Mouse (Mus musculus): ENCODE data around the gene Cped1. TPM values are rescaled to one million over a fixed set of nuclear protein-coding genes. Genes with fewer than 3 reads are reported as not detected.
"Not testable (repeated sequence)": the region's sequence is repeated elsewhere in the genome, so short reads cannot be mapped to it uniquely, and the experiment has no call there.

Cped1 gene
- total RNA-seq, 2 experiments from 2014 or later, result 3.0 to 3.5 TPM

DNA sequence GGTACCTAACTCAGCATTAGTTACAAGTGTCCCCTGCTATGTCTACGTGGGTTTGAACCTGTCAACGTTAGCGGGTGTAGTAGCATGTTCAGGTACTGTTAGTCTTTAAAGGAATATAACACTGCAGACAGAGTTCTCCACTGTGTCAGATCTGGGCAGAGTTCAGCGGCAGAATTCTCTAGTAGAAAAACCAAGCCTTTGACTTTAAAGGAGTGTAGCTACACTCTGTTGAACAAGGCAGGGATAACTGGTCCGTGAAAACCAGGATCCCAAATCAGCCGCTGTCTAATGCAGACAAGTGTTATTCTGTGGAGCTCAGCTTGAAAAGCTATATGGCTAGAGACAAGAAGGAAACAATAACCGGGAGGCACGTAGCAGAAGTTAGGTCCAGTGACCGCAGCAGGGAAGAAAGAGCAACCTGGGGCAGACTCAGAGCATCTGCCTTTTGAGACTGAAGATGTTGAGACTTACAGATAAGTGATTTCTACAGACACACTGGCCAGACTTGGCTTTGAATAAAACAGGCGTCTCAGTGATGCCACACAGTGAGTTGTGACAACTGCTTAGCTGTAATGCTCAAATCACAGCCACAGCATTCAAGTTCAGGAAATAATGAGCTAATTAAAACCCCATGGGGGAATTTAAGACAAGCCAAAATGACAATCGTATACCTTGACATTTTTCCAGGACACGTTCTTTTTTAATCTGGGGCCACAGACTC lies 219.5 kb downstream of the Cped1 start:
- intact Hi-C loops (cut with DNase I), result no loop called here
- DNase-seq (ENCODE audit: low spot score in 2 of 2), result no peak

- DNase-seq (ENCODE audit: low spot score in 2 of 2), result no peak
- intact Hi-C loops (cut with DNase I), result no loop called here
Measured at GRCm38 (mm10) chr6:22205751-22206121, 220.0 kb downstream of the Cped1 start.

DNA sequence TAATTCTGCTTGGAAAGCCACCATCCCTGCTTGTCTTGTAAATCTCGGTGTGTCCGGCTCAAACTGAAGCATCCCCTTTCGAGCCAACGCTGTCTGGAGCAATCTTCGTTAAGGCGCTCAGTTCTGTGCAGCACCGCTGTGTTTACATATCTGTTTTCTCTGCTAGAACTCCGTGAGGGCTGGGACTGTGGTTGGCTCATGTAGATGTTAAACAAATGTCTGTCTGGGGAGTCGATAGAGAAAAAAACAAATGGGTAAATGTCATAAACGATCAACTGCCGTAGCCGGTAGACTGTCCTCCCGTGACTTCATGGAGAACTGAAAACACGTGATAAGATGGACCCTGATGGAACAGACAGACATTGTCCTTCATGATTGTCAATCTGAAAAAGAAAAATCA lies 220.5 kb downstream of the Cped1 start:
- intact Hi-C loops (cut with DNase I), result no loop called here
- peak; percentile 2 to 18 for DNase-seq (ENCODE audit: low spot score in 2 of 2)

- intact Hi-C loops (cut with DNase I), result no loop called here
- peak; percentile 12 to 40 for DNase-seq (ENCODE audit: low spot score in 2 of 2)
Measured at GRCm38 (mm10) chr6:22206630-22207293, 221.0 kb downstream of the Cped1 start.

DNA sequence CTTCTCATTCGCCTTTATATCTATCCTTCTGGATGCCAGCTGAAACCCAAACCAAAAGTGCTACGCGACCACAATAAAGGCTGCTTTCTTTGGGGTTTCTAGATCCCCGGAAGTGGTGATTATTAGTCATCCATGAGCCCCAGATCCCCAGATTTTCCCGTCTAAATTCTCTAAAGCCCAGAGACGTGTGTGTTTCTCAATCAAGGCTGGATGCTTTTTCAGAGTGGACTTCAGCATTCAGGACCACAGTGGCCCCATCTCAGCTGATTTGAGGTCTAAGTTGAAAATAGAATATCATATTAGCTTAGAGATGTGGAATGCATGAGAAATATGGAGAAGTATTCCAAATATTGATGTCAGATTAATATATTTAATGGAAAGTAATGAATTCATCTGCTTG lies 226.4 kb downstream of the Cped1 start:
- no peak for DNase-seq (ENCODE audit: low spot score in 2 of 2)
- intact Hi-C loops (cut with DNase I), result no loop called here

GRCm38 (mm10) chr6:22213187-22213586 lies 227.5 kb downstream of the Cped1 start:
- intact Hi-C loops (cut with DNase I), result no loop called here
- DNase-seq (ENCODE audit: low spot score in 2 of 2), result no peak

DNA sequence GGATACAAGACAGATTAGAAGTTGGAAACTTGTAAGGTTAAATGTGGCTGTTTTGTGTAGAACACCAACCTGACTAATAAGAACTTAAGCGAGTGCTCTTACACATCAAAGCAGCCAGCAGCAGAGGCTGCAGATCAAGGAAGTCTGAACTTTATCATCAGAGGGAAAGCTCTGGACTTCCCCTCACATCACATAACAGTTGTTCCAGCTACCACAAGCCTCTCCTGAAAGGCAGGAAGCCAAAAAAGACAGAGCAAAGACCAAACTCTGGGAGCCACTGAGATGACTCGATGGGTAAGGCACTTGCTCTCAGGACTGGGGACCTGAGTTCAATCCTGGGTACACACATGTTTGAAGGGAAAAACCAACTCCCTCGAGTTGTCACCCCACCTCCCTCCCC lies 228.1 kb downstream of the Cped1 start:
- DNase-seq (ENCODE audit: low spot score in 2 of 2), result no peak
- intact Hi-C loops (cut with DNase I), result no loop called here

DNA sequence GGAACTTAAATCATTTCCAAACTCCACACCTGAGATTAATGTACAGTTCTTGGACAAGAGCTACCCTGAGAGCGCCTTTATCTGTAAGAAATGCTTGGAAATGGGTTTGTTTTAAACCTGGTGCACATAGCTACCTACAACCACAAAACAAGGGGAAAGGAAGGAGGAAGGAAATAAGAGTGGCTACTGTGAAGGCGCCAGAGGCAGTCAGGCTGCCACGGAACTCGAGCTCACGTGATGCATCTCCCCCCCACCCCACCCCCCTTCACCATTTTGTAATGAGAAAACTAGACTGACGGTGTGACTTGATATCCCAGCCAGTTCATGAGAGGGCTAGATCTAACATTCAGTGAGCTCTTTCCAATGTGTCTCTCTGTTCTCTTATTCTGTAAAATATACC lies 228.9 kb downstream of the Cped1 start:
- no peak for DNase-seq (ENCODE audit: low spot score in 2 of 2)
- intact Hi-C loops (cut with DNase I), result no loop called here

DNA sequence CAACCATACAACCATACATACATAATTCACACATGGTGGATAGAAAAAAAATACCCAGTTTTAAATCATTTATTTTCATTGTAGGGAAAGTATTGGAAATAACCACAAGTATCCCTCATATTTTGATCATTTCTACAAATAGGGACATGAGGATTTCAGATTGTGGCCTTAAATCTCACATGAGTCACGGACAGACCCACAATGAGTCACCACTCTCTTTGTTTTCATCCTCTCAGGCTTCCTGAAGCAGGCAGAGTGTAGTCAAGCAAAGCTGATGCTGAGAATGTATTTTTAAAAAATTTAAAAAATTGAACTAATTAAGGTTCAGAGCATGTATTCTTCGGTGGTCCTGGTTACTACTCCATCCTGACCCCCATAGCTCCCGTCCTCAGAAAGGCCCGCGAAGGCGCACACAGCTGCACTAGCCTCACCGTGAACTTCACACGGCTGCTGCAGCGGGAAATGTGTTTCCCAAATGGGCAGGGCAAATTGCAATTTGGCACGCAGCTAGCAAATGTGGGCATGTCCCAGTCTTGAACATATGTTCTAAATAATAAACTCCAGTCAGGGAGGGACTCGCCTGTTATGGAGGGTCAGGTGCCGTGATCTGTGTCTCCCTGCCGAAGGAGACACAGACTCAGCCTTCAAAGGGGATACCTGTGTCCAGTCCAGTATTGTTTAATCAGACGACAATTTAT lies 230.7 kb downstream of the Cped1 start:
- intact Hi-C loops (cut with DNase I), result no loop called here
- no peak for DNase-seq (ENCODE audit: low spot score in 2 of 2)

DNA sequence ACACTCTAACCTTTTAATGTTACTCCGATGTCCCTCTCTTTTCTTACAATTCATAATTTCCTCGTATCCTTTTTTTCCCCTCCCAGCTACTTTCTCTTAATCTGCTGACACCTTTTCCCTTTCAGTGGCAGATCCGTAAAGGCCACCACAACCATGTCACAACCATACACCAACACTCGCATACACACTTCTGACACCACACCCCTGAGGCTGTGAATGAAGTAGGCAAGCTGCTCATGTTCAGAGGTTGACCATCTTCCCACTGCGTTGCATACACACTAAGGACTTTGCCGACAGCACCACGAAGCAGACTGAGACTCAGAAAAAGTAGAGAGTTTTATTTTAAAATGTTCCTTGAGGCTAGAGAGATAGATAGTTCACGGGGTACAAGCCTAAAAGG lies 235.4 kb downstream of the Cped1 start:
- no peak for DNase-seq (ENCODE audit: low spot score in 2 of 2)
- intact Hi-C loops (cut with DNase I), result no loop called here

GRCm38 (mm10) chr6:22222087-22222486 lies 236.4 kb downstream of the Cped1 start:
- DNase-seq (ENCODE audit: low spot score in 2 of 2), result no peak
- intact Hi-C loops (cut with DNase I), result no loop called here

- intact Hi-C loops (cut with DNase I), result no loop called here
- no peak for DNase-seq (ENCODE audit: low spot score in 2 of 2)
Measured at GRCm38 (mm10) chr6:22222947-22223346, 237.2 kb downstream of the Cped1 start.

- no peak for DNase-seq (ENCODE audit: low spot score in 2 of 2)
- intact Hi-C loops (cut with DNase I), result no loop called here
Measured at GRCm38 (mm10) chr6:22224351-22224750, 238.6 kb downstream of the Cped1 start.

DNA sequence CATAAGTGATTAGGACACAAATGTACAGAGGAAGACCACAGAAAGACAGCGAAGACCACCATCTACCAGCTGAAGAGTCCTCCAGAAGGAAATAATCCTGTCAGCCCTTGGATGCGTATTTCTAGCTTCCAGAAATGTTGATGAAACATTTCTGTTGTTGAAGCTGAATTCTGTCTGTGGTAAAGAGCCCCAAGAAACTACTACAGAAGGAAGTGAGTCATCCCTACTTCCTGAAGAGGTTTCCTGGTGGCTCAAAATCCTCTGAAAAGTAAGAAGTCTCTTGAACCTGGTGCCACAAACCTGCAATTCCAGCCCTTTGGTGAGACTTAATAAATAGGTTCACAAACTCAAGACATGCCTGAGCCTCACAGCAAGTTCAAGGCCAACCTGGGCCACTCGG lies 245.5 kb downstream of the Cped1 start:
- intact Hi-C loops (cut with DNase I), result no loop called here

DNA sequence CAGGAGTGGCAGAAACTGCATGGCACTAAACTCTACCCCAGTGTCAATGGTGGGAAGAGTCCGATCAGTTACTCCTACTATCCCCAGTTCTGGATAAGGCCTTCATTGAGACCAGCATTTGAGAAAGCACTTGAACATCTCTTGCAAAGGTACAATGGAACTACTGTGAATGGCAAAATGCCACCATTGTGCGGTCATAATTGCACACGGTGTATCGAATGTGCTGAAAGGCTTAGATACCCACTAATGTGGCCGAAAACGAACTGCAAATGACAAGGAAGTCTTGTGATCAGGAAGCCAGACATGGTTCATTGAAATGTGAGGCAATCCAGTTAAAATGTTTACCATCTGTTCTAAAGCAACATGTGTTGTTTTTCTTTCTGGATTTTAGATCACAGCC lies 247.8 kb downstream of the Cped1 start:
- intact Hi-C loops (cut with DNase I), result no loop called here
- no peak for DNase-seq (ENCODE audit: low spot score in 2 of 2)

More for the DNA sequence above, 245.5 kb downstream of the Cped1 start:
- no peak for DNase-seq (ENCODE audit: low spot score in 2 of 2)

GRCm38 (mm10) chr6:22235133-22235532 lies 249.4 kb downstream of the Cped1 start:
- DNase-seq (ENCODE audit: low spot score in 2 of 2), result no peak
- intact Hi-C loops (cut with DNase I), result no loop called here

GRCm38 (mm10) chr6:22243321-22243720 lies 257.6 kb downstream of the Cped1 start:
- intact Hi-C loops (cut with DNase I), result no loop called here
- no peak for DNase-seq (ENCODE audit: low spot score in 2 of 2)

DNA sequence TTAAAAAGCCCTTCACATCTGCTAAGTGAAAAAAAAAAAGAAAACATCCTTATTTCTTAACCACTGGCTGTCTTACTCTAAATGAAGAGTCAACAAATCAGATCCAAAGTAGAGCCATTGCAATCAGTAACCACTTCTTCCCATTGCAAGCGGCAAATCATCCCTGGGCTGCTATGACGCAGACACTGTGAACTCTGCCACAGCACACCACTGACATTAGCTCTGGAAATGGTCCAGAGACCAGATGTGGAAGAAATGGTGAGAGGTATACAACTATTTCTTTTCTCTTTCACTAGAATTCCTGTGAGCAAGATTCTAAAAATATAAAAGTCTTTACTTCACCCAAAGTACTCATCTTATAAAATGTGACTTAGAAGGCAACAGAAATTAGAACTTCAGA lies 261.0 kb downstream of the Cped1 start:
- no peak for DNase-seq (ENCODE audit: low spot score in 2 of 2)
- intact Hi-C loops (cut with DNase I), result no loop called here

DNA sequence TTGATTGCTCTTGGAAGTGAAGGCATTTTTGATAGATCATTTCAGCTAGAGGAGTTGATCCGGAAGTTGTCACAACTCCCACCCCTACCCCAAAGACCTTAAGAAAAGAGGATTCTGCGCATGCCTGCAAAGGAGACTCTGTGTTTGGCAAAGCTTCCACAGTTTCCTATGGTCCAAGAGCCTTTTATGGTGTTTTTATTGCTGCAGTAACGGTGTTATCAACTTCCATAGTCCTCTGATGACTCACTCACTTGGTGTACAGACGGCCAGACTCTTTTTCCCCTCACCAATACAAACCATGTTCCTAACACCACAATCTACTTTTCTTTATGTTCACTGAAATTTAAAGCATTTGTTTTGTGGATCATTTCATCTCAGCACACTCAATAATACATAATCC lies 273.1 kb downstream of the Cped1 start:
- no peak for DNase-seq (ENCODE audit: low spot score in 2 of 2)
- intact Hi-C loops (cut with DNase I), result no loop called here

DNA sequence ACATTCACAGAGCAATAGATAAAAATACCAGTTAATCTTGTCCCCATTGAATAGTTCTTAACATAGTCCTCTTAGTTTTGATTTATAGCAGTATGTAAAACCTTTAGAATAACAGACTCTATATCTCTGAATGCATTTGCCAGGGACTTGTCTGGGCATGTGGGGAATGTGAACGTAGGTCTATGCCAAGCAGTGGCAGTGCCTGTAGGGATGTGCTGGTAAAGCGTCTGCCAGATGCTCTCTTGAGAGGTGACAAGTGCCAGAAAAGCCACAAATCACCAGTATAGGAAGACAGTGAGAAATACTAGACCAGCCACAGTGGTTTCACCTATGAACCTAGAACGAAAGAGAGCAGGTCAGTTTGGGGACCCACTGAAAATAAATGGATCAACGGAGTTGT lies 276.8 kb downstream of the Cped1 start:
- DNase-seq (ENCODE audit: low spot score in 2 of 2), result no peak
- intact Hi-C loops (cut with DNase I), result no loop called here

- intact Hi-C loops (cut with DNase I); DNase-seq (ENCODE audit: low spot score in 2 of 2): not testable (repeated sequence)
Measured at GRCm38 (mm10) chr6:22264094-22264493, 278.4 kb downstream of the Cped1 start.
